Mouse (Mus musculus): Measurements from ENCODE around the gene Clcnka. TPM values are rescaled to one million over a fixed set of nuclear protein-coding genes. Genes with fewer than 3 reads are reported as not detected.

The Clcnka gene
- polyA plus RNA-seq, 1 experiment = not detected

GRCm38 (mm10) chr4:141345219-141345618, 53.3 kb downstream of the Clcnka start:
- H3K36me3 ChIP-seq (ENCODE audit: control insufficient read depth, insufficient read depth, low read length) = no peaks in the 10 kb centered on the region
- H3K4me3 ChIP-seq (ENCODE audit: low read depth, low read length) = no peak overlapping the region
- H3K27ac ChIP-seq (ENCODE audit: insufficient read depth, low read depth, low read length) = no peak overlapping the region
- TF ChIP-seq CTCF (IDR thresholded peaks at IDR 0.05; ENCODE audit: extremely low read depth, insufficient read length, insufficient replicate concordance, low read depth, low read length) = no peak
- H3K4me1 ChIP-seq (ENCODE audit: control insufficient read depth, insufficient read depth, insufficient read length, low read length) = peaks cover 3% of the 10 kb centered on the region; the same call in 1 of the 2 replicates
- H3K27me3 ChIP-seq (ENCODE audit: control insufficient read depth, insufficient read depth, low read length) = no peaks in the 10 kb centered on the region
- 94% methylated on average over 12 of the region's 12 CpGs for WGBS

- no peak overlapping the region for H3K27ac ChIP-seq (ENCODE audit: insufficient read depth, low read depth, low read length)
- whole genome bisulfite sequencing = 78% methylated on average over 7 of the region's 7 CpGs
- no peak overlapping the region for H3K4me3 ChIP-seq (ENCODE audit: low read depth, low read length)
- peaks cover 6% of the 10 kb centered on the region; the same call in 1 of the 2 replicates for H3K4me1 ChIP-seq (ENCODE audit: control insufficient read depth, insufficient read depth, insufficient read length, low read length)
- TF ChIP-seq CTCF (IDR thresholded peaks at IDR 0.05; ENCODE audit: extremely low read depth, insufficient read length, insufficient replicate concordance, low read depth, low read length) = no peak
- TF ChIP-seq POLR2A (IDR thresholded peaks at IDR 0.05; ENCODE audit: low read depth, low read length) = no peak
- no peaks in the 10 kb centered on the region for H3K27me3 ChIP-seq (ENCODE audit: control insufficient read depth, insufficient read depth, low read length)
- H3K36me3 ChIP-seq (ENCODE audit: control insufficient read depth, insufficient read depth, low read length) = no peaks in the 10 kb centered on the region
These were observed 55.0 kb downstream of the Clcnka start for GRCm38 (mm10) chr4:141343515-141343914.

- TF ChIP-seq CTCF (IDR thresholded peaks at IDR 0.05; ENCODE audit: extremely low read depth, insufficient read length, insufficient replicate concordance, low read depth, low read length) (no peak), POLR2A (IDR thresholded peaks at IDR 0.05; ENCODE audit: low read depth, low read length) (no peak)
- 79% methylated on average over 7 of the region's 7 CpGs for WGBS
- Histone ChIP-seq H3K4me1 (ENCODE audit: control insufficient read depth, insufficient read depth, insufficient read length, low read length) (peaks cover 3% of the 10 kb centered on the region; the same call in 1 of the 2 replicates), H3K36me3 (ENCODE audit: control insufficient read depth, insufficient read depth, low read length) (no peaks in the 10 kb centered on the region), H3K4me3 (ENCODE audit: low read depth, low read length) (no peak overlapping the region), H3K27ac (ENCODE audit: insufficient read depth, low read depth, low read length) (no peak overlapping the region), H3K27me3 (ENCODE audit: control insufficient read depth, insufficient read depth, low read length) (no peaks in the 10 kb centered on the region)
These were observed 57.0 kb downstream of the Clcnka start for GRCm38 (mm10) chr4:141341477-141341876.

- Histone ChIP-seq H3K27ac (ENCODE audit: insufficient read depth, low read depth, low read length) (no peak overlapping the region), H3K4me1 (ENCODE audit: control insufficient read depth, insufficient read depth, insufficient read length, low read length) (peaks cover 3% of the 10 kb centered on the region; the same call in 1 of the 2 replicates), H3K36me3 (ENCODE audit: control insufficient read depth, insufficient read depth, low read length) (no peaks in the 10 kb centered on the region), H3K27me3 (ENCODE audit: control insufficient read depth, insufficient read depth, low read length) (no peaks in the 10 kb centered on the region), H3K4me3 (ENCODE audit: low read depth, low read length) (no peak overlapping the region)
- TF ChIP-seq POLR2A (IDR thresholded peaks at IDR 0.05; ENCODE audit: low read depth, low read length) (no peak), CTCF (IDR thresholded peaks at IDR 0.05; ENCODE audit: extremely low read depth, insufficient read length, insufficient replicate concordance, low read depth, low read length) (no peak)
- 48% methylated on average over 1 of the region's 1 CpGs for WGBS
These were observed 59.7 kb downstream of the Clcnka start for GRCm38 (mm10) chr4:141338853-141339252.

- 36% methylated on average over 6 of the region's 6 CpGs for WGBS
- Histone ChIP-seq H3K27ac (ENCODE audit: insufficient read depth, low read depth, low read length) (no peak overlapping the region), H3K36me3 (ENCODE audit: control insufficient read depth, insufficient read depth, low read length) (no peaks in the 10 kb centered on the region), H3K27me3 (ENCODE audit: control insufficient read depth, insufficient read depth, low read length) (no peaks in the 10 kb centered on the region), H3K4me1 (ENCODE audit: control insufficient read depth, insufficient read depth, insufficient read length, low read length) (peaks cover 3% of the 10 kb centered on the region; the same call in 1 of the 2 replicates), H3K4me3 (ENCODE audit: low read depth, low read length) (no peak overlapping the region)
- TF ChIP-seq CTCF (IDR thresholded peaks at IDR 0.05; ENCODE audit: extremely low read depth, insufficient read length, insufficient replicate concordance, low read depth, low read length) = no peak
- no peak for TF ChIP-seq POLR2A (IDR thresholded peaks at IDR 0.05; ENCODE audit: low read depth, low read length)
These were observed 60.5 kb downstream of the Clcnka start for GRCm38 (mm10) chr4:141337986-141338385.

GRCm38 (mm10) chr4:141336196-141336595, 62.3 kb downstream of the Clcnka start:
- Histone ChIP-seq H3K36me3 (ENCODE audit: control insufficient read depth, insufficient read depth, low read length) (no peaks in the 10 kb centered on the region), H3K27me3 (ENCODE audit: control insufficient read depth, insufficient read depth, low read length) (no peaks in the 10 kb centered on the region), H3K27ac (ENCODE audit: insufficient read depth, low read depth, low read length) (no peak overlapping the region), H3K4me3 (ENCODE audit: low read depth, low read length) (no peak overlapping the region), H3K4me1 (ENCODE audit: control insufficient read depth, insufficient read depth, insufficient read length, low read length) (peaks cover 3% of the 10 kb centered on the region; the same call in 1 of the 2 replicates)
- WGBS = 74% methylated on average over 6 of the region's 6 CpGs
- no peak for TF ChIP-seq CTCF (IDR thresholded peaks at IDR 0.05; ENCODE audit: extremely low read depth, insufficient read length, insufficient replicate concordance, low read depth, low read length)

- Histone ChIP-seq H3K36me3 (ENCODE audit: control insufficient read depth, insufficient read depth, low read length) (no peaks in the 10 kb centered on the region), H3K4me3 (ENCODE audit: low read depth, low read length) (no peak overlapping the region), H3K27me3 (ENCODE audit: control insufficient read depth, insufficient read depth, low read length) (no peaks in the 10 kb centered on the region), H3K27ac (ENCODE audit: insufficient read depth, low read depth, low read length) (no peak overlapping the region), H3K4me1 (ENCODE audit: control insufficient read depth, insufficient read depth, insufficient read length, low read length) (peaks cover 3% of the 10 kb centered on the region; the same call in 1 of the 2 replicates)
- TF ChIP-seq POLR2A (IDR thresholded peaks at IDR 0.05; ENCODE audit: low read depth, low read length) (no peak), CTCF (IDR thresholded peaks at IDR 0.05; ENCODE audit: extremely low read depth, insufficient read length, insufficient replicate concordance, low read depth, low read length) (no peak)
- 70% methylated on average over 3 of the region's 3 CpGs for WGBS
These were observed 63.2 kb downstream of the Clcnka start for GRCm38 (mm10) chr4:141335263-141335796.
